Mouse (Mus musculus) embryonic fibroblast, embryonic 13.5 days (primary cell): ENCODE results near the gene Ndufb2.

ENCODE experiments used
- CTCF ChIP-seq: IDR thresholded peaks from 2 replicates; pipeline ENCODE4 v1.5.1; 2011; ENCODE audit warnings: mild to moderate bottlenecking, control low read depth, low read length, moderate library complexity, borderline replicate concordance; ENCODE audit not compliant: insufficient read depth
- POLR2A ChIP-seq: IDR thresholded peaks from 2 replicates; pipeline ENCODE4 v1.6.1; 2011; ENCODE audit warnings: low read depth, mild to moderate bottlenecking, control low read depth, low read length, moderate library complexity

DNA sequence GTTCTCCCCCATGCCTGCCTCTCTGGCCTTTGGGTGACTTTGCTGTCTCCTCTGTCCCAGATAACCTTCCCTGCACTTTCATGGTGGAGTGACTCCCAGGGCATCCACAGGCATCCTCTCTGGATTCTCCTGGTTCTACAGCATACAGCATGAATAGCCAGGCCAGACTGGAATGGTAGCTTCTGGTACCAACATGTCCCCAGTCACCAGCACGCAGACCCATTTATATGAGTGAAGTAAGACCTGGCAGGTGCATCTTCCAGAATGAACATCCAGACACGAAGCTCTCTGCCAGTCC lies 36.8 kb upstream of the Ndufb2 start:
- TF ChIP-seq CTCF, result no peak
- no peak for TF ChIP-seq POLR2A
